Mouse (Mus musculus) heart, adult 2 months (tissue): ENCODE measurements around the gene Bves.
"Not testable (repeated sequence)": the region's sequence is repeated elsewhere in the genome, so short reads cannot be mapped to it uniquely, and the experiment has no call there.

Source experiments
- CTCF ChIP-seq: fragments of 200-600 bp; IDR thresholded peaks from 2 replicates; pipeline ENCODE4 v1.8.1; 2022; ENCODE audit warnings: antibody characterized with exemption, mild to moderate bottlenecking, moderate library complexity
- EP300 ChIP-seq: fragments of 200-500 bp; IDR thresholded peaks from 2 replicates; pipeline ENCODE4 v1.6.1; 2011; ENCODE audit warnings: low read depth, low read length, control low read depth; ENCODE audit not compliant: insufficient read depth
- POLR2A ChIP-seq: fragments of 200-500 bp; IDR thresholded peaks from 2 replicates; pipeline ENCODE4 v1.6.1; 2011; ENCODE audit warnings: mild to moderate bottlenecking, low read depth, low read length, control low read depth; ENCODE audit not compliant: insufficient read depth

DNA sequence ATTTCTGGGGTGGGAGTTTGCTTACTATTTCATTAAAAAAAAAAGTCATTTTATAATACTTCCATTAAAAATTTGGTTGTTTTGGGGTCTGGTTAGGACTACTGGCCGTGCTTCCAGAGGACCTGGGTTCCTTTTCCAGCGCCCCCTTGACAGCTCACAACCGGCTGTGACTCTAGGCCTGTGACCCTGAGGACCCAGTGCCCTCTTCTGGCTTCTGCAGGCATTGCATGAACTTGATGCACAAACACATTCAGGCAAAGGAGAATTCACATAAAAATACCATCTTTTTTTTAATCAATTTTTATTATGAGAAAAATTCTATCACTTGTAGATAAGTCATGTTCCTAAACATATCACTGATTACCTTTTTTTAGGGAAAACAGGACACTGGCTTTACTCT, 12.6 kb downstream of the Bves start:
- not testable (repeated sequence) for TF ChIP-seq POLR2A, EP300
- TF ChIP-seq CTCF, result peak; percentile 54
